Comparison of ENCODE assay signal across 7 mouse cellular contexts in the genomic region with DNA sequence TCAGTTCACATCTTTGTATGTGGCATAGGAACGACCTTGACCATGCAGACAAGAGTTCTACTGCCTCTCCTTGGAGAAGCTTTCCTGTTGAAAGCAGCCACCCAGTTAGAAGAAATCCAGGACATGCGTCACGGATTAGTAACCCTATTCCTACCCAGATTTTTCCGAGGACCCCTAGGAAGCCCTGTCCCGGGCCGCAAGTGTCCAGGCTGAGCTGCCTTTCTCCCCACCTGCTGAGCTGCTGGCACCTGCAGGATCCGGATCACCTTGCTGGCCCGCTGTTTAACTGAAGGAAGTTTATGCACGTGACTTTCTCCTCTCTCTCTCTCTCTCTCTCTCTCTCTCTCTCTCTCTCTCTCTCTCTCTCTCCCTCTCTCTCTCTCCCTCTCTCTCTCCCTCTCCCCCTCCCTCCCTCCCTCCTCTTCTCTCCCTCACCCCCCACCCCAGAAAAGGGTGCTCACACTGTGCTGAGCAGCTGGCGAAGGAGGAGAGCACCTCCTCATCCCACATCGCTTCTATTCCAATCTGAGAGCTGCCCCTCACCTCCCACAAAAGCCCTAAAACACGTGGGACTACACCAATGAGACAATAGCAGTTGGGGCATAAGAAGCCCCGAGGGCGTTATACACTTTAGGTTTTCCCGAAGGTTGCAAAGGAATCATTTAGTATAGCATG. TPM values are rescaled to one million over a fixed set of nuclear protein-coding genes. Genes with fewer than 3 reads are reported as not detected.
DNase-seq lines count a peak whose midpoint lies in the region; ATAC-seq and TF ChIP-seq lines count a peak whose summit lies in the region.

No protein-coding gene starts in this region.

- no peaks in the 10 kb centered on the region for H3K9me3 ChIP-seq in E14TG2a.4 (ENCODE audit: low read length)
- H3K9me3 ChIP-seq in intestine, postnatal 0 days (ENCODE audit: control insufficient read depth) = no peaks in the 10 kb centered on the region
- no peaks in the 10 kb centered on the region; the same call in 1 of the 2 replicates for H3K9me3 ChIP-seq in liver, embryonic 13.5 days (replicated peaks)

- peak overlapping the region; percentile 99 for H3K4me2 ChIP-seq in intestine, postnatal 0 days (replicated peaks; ENCODE audit: low read depth)
- H3K4me2 ChIP-seq in liver, embryonic 13.5 days = peak overlapping the region; percentile 98

- TF ChIP-seq CTCF in E14TG2a.4 (conservative IDR thresholded peaks at IDR 0.05; ENCODE audit: low read length) = no peak
- no peak for TF ChIP-seq CTCF in intestine, postnatal 0 days (IDR thresholded peaks at IDR 0.05; ENCODE audit: low read depth)

- peak; percentile 51 for ATAC-seq in frontal cortex, adult (ENCODE audit: low TSS enrichment)
- ATAC-seq in intestine, postnatal 0 days = 0 out of 2 replicates have a peak, but pooled peaks have one; percentile 3
- ATAC-seq in liver, embryonic 13.5 days (ENCODE audit: low read depth) = no peak
- no peak for ATAC-seq in activated CD4-positive, CD25-positive, alpha-beta regulatory T cell, adult 4 months

- 5% methylated on average over 15 of the region's 15 CpGs for WGBS in intestine, postnatal 0 days
- 3% methylated on average over 15 of the region's 15 CpGs for WGBS in liver, embryonic 13.5 days (ENCODE audit: insufficient replicate concordance)

- peaks cover 14% of the 10 kb centered on the region for H3K27me3 ChIP-seq in E14TG2a.4 (ENCODE audit: insufficient read depth, low read length)
- H3K27me3 ChIP-seq in intestine, postnatal 0 days (replicated peaks; ENCODE audit: control insufficient read depth, insufficient read depth, low read length) = no peaks in the 10 kb centered on the region
- H3K27me3 ChIP-seq in liver, embryonic 13.5 days = peaks cover 71% of the 10 kb centered on the region

- peak overlapping the region; percentile 89 for H3K4me3 ChIP-seq in E14TG2a.4 (replicated peaks; ENCODE audit: low read length)
- peak overlapping the region; percentile 87 for H3K4me3 ChIP-seq in intestine, postnatal 0 days (ENCODE audit: low read depth, low read length)
- peak overlapping the region; percentile 71 for H3K4me3 ChIP-seq in liver, embryonic 13.5 days (replicated peaks)

- peak; percentile 74 for DNase-seq in brain, adult 2 months (ENCODE audit: low read depth, low spot score)
- no peak for DNase-seq in liver, embryonic 13.5 days
- peak; percentile 7 for DNase-seq in right cerebral cortex, postnatal 4 days

- H3K9ac ChIP-seq in intestine, postnatal 0 days (ENCODE audit: low read depth, low read length) = 0 out of 2 replicates have a peak overlapping the region, but pooled peaks have one; percentile 83
- H3K9ac ChIP-seq in liver, embryonic 13.5 days = peak overlapping the region; percentile 79

- no peaks in the 10 kb centered on the region for H3K36me3 ChIP-seq in E14TG2a.4 (ENCODE audit: insufficient read depth, low read length)
- H3K36me3 ChIP-seq in intestine, postnatal 0 days (ENCODE audit: control insufficient read depth, insufficient read depth) = no peaks in the 10 kb centered on the region
- no peaks in the 10 kb centered on the region for H3K36me3 ChIP-seq in liver, embryonic 13.5 days

- peak overlapping the region; percentile 86 for H3K27ac ChIP-seq in intestine, postnatal 0 days (ENCODE audit: low read depth, low read length)
- no peak overlapping the region for H3K27ac ChIP-seq in liver, embryonic 13.5 days

- peaks cover 69% of the 10 kb centered on the region for H3K4me1 ChIP-seq in E14TG2a.4 (replicated peaks; ENCODE audit: low read depth, low read length)
- 0 out of 2 replicates have a peak, but pooled peaks cover 3% of the 10 kb centered on the region for H3K4me1 ChIP-seq in intestine, postnatal 0 days (replicated peaks; ENCODE audit: control insufficient read depth, insufficient read depth, low read length)
- H3K4me1 ChIP-seq in liver, embryonic 13.5 days (replicated peaks) = peaks cover 75% of the 10 kb centered on the region

RNA-seq across cellular contexts. Expression of a gene that starts 0.7 kb away (rescaled TPM):
- polyA plus RNA-seq in intestine, postnatal 0 days (2015; fragmentation: Nextera tagmentation; extraction: Ambion mirVana) = 51.9 and 56.4 TPM in 2 replicates
- polyA plus RNA-seq in liver, embryonic 13.5 days (2015; fragmentation: Nextera tagmentation; extraction: Ambion mirVana) = 3.6 and 5.6 TPM in 2 replicates
- polyA plus RNA-seq in activated CD4-positive, CD25-positive, alpha-beta regulatory T cell, adult 4 months (2017; shearing (Covaris generic)) = 1 to 10 TPM; 4.2 to 4.3 TPM

RNA-seq across cellular contexts. Expression of a gene that starts 31.5 kb away (rescaled TPM):
- 1.3 and 1.6 TPM in 2 replicates for polyA plus RNA-seq in intestine, postnatal 0 days (2015; fragmentation: Nextera tagmentation; extraction: Ambion mirVana)
- 0.67 and 0.89 TPM in 2 replicates for polyA plus RNA-seq in liver, embryonic 13.5 days (2015; fragmentation: Nextera tagmentation; extraction: Ambion mirVana)
- 1 to 10 TPM in 1 of 2 experiments, under 1 TPM in 1; 0.99 to 1.4 TPM for polyA plus RNA-seq in activated CD4-positive, CD25-positive, alpha-beta regulatory T cell, adult 4 months (2017; shearing (Covaris generic))

RNA-seq across cellular contexts. Expression of a gene that starts 49.0 kb away (rescaled TPM):
- 33.3 and 36.8 TPM in 2 replicates for polyA plus RNA-seq in intestine, postnatal 0 days (2015; fragmentation: Nextera tagmentation; extraction: Ambion mirVana)
- polyA plus RNA-seq in liver, embryonic 13.5 days (2015; fragmentation: Nextera tagmentation; extraction: Ambion mirVana) = 32.7 and 43.2 TPM in 2 replicates
- polyA plus RNA-seq in activated CD4-positive, CD25-positive, alpha-beta regulatory T cell, adult 4 months (2017; shearing (Covaris generic)) = 10 to 100 TPM; 41.9 to 42.7 TPM

Comparison
In these comparisons a context has a peak if more than half of its experiments do, and no peak if none do; other contexts are left out.
1. ATAC-seq: peak in frontal cortex, adult (single experiment) and intestine, postnatal 0 days (single experiment); none in liver, embryonic 13.5 days (single experiment) and activated CD4-positive, CD25-positive, alpha-beta regulatory T cell, adult 4 months (single experiment).
2. Peak in every context shown above with its lines, with median percentiles within 50 percentile points of each other: H3K4me3 ChIP-seq.